Mouse (Mus musculus) large intestine, adult 2 months (tissue): ENCODE data around the gene Cops7b. TPM values are rescaled to one million over a fixed set of nuclear protein-coding genes. Genes with fewer than 3 reads are reported as not detected.

Source experiments
- DNase-seq: peaks from one replicate; pipeline ENCODE4 v3.0.0-alpha.2; 2012; ENCODE audit warnings: low read depth, low spot score
- WGBS: fragments of 180-500 bp; shearing (Covaris S2); methylation state at CpG from one replicate; pipeline ENCODE4 v1.1.7; 2018; 5-methylcytosine and 5-hydroxymethylcytosine counted together
- polyA plus RNA-seq: library from polyadenylated mRNA; depleted of rRNA; stranded (reverse); fragments of >200 nt; gene quantifications from 2 replicates; pipeline ENCODE4 v1.2.3, GENCODE M21; 2012

Cops7b gene
- polyA plus RNA-seq, 1 experiment: 26.6 TPM

GRCm38 (mm10) chr1:86594539-86594938 is 11.8 kb downstream of the Cops7b start:
- 82% methylated on average over 7 of the region's 7 CpGs for WGBS

GRCm38 (mm10) chr1:86595315-86595714 is 12.6 kb downstream of the Cops7b start:
- 42% methylated on average over 6 of the region's 6 CpGs for WGBS
- no peak for DNase-seq

More at GRCm38 (mm10) chr1:86594539-86594938, 11.8 kb downstream of the Cops7b start:
- DNase-seq: no peak

GRCm38 (mm10) chr1:86596512-86596911 is 13.8 kb downstream of the Cops7b start:
- WGBS: 90% methylated on average over 6 of the region's 6 CpGs

GRCm38 (mm10) chr1:86598516-86598915 is 15.8 kb downstream of the Cops7b start:
- WGBS: 53% methylated on average over 3 of the region's 3 CpGs

More at GRCm38 (mm10) chr1:86596512-86596911, 13.8 kb downstream of the Cops7b start:
- DNase-seq: no peak

GRCm38 (mm10) chr1:86600117-86600516 is 17.4 kb downstream of the Cops7b start:
- DNase-seq: no peak
- WGBS: 40% methylated on average over 2 of the region's 2 CpGs

More at GRCm38 (mm10) chr1:86598516-86598915, 15.8 kb downstream of the Cops7b start:
- DNase-seq: no peak

GRCm38 (mm10) chr1:86610954-86611353 is 28.2 kb downstream of the Cops7b start:
- WGBS: 89% methylated on average over 1 of the region's 1 CpGs
- no peak for DNase-seq

- no peak for DNase-seq
- 70% methylated on average over 1 of the region's 1 CpGs for WGBS
Observed at GRCm38 (mm10) chr1:86612081-86612480, 29.4 kb downstream of the Cops7b start.

- no peak for DNase-seq
Observed at GRCm38 (mm10) chr1:86614269-86614668, 31.6 kb downstream of the Cops7b start.

GRCm38 (mm10) chr1:86618454-86619125 is 35.9 kb downstream of the Cops7b start:
- DNase-seq: no peak
- WGBS: 59% methylated on average over 10 of the region's 10 CpGs

GRCm38 (mm10) chr1:86622296-86622695 is 39.6 kb downstream of the Cops7b start:
- no peak for DNase-seq
- WGBS: 47% methylated on average over 2 of the region's 2 CpGs

GRCm38 (mm10) chr1:86623001-86624000 is 40.6 kb downstream of the Cops7b start:
- DNase-seq: no peak

GRCm38 (mm10) chr1:86628270-86628669 is 45.6 kb downstream of the Cops7b start:
- no peak for DNase-seq
- 27% methylated on average over 3 of the region's 3 CpGs for WGBS

More at GRCm38 (mm10) chr1:86623001-86624000, 40.6 kb downstream of the Cops7b start:
- WGBS: 15% methylated on average over 16 of the region's 16 CpGs

- 67% methylated on average over 4 of the region's 4 CpGs for WGBS
Observed at GRCm38 (mm10) chr1:86629936-86630335, 47.2 kb downstream of the Cops7b start.

GRCm38 (mm10) chr1:86630527-86630926 is 47.8 kb downstream of the Cops7b start:
- no peak for DNase-seq
- WGBS: 78% methylated on average over 4 of the region's 4 CpGs

More at GRCm38 (mm10) chr1:86629936-86630335, 47.2 kb downstream of the Cops7b start:
- DNase-seq: no peak

GRCm38 (mm10) chr1:86632732-86633380 is 50.2 kb downstream of the Cops7b start:
- no peak for DNase-seq
- WGBS: 15% methylated on average over 6 of the region's 6 CpGs

- DNase-seq: no peak
- WGBS: 44% methylated on average over 3 of the region's 3 CpGs
Observed at GRCm38 (mm10) chr1:86633434-86633833, 50.7 kb downstream of the Cops7b start.

- no peak for DNase-seq
- WGBS: 87% methylated on average over 7 of the region's 7 CpGs
Observed at GRCm38 (mm10) chr1:86633840-86634750, 51.4 kb downstream of the Cops7b start.

- DNase-seq: no peak
Observed at GRCm38 (mm10) chr1:86634751-86635359, 52.2 kb downstream of the Cops7b start.

More at GRCm38 (mm10) chr1:86634751-86635359, 52.2 kb downstream of the Cops7b start:
- WGBS: 65% methylated on average over 6 of the region's 6 CpGs
